Mouse (Mus musculus): ENCODE results near the gene Gm8279.
"Not testable (repeated sequence)": the region's sequence is repeated elsewhere in the genome, so short reads cannot be mapped to it uniquely, and the experiment has no call there.

The Gm8279 gene

DNA sequence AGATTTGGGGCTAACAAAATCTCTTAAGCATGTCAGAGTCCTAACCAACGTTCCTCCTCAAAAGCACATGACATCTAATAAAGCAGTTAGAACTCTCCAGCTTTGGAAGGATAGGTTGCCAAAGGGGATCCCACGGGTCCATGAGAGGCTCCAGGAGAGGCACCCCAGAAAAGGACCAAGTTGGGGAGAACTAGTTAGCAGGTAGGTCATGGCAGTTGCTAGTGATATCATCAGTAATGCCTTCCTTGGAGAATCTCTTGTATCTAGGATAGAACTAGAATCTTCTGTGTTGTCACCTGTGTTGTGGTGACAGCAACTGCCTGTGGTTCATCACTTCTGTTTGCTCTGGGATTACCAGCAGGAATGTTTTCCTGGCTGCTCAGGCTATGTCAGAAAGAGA is at the start of gene Gm8279:
Gene Gm8279 (plus strand): TSS at position 301 of the 400 bp plus-strand sequence.
- not testable (repeated sequence) for DNase-seq

DNA sequence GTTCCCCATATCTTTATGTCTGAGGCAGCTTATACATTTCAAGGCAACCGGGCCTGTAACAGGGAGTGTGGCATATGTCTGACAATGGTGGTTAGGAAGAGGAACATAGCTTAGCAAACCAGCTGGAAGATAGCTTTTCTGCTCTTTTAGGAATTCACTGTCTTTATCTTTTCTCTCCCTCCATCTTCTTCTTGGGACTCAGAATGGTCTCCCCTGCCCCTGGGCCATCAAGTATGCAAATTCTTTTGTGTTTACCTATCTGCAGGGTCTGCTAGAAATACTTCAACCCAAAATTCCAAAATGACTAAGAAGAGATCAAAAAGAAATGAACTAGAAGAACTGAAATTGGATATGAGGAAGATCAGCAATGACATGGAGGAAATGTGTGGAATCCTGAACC is 32.9 kb downstream of the Gm8279 start, which contains the start of gene Gm3317:
Gene Gm3317 (plus strand): TSS at position 301 of the 400 bp plus-strand sequence.
- not testable (repeated sequence) for DNase-seq

DNA sequence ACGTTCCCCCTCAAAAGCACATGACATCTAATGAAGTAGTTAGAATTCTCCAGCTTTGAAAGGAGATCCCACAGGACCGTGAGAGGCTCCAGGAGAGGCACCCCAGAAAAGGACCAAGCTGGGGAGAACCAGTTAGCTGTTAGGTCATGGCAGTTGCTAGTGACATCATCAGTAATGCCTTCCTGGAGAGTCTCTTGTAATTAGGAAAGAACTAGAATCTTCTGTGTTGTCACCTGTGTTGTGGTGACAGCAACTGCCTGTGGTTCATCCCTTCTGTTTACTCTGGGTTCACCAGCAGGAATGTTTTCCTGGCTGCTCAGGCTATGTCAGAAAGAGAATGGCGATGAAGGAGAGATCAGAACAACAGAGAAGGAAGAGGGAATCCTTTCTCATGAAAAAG is 54.2 kb downstream of the Gm8279 start, which contains the start of gene Gm8271:
Gene Gm8271 (plus strand): TSS at position 301 of the 400 bp plus-strand sequence.
- DNase-seq, result not testable (repeated sequence)

Data from kidney, adult 9 months (tissue).